Mouse (Mus musculus) activated CD4-positive, CD25-positive, alpha-beta regulatory T cell (primary cell): Measurements from ENCODE around the gene Cdk8. TPM values are rescaled to one million over a fixed set of nuclear protein-coding genes. Genes with fewer than 3 reads are reported as not detected.

Source experiments
- polyA plus RNA-seq, 2 experiments: library from polyadenylated mRNA; unstranded; fragments of 100-300 nt; shearing (Covaris generic); gene quantifications; one replicate each; pipeline ENCODE4 v1.2.1; 2017

Gene Cdk8
- polyA plus RNA-seq = 10 to 100 TPM; 13.1 to 18.2 TPM

GRCm38 (mm10) chr5:146230864-146231654 is at the start of gene Cdk8:
Gene Cdk8 (plus strand): TSS chr5:146231230.

GRCm38 (mm10) chr5:146185204-146185603 is 45.8 kb upstream of the Cdk8 start, which contains the start of gene 1700001J03Rik:
Gene 1700001J03Rik (minus strand): TSS chr5:146185304.

GRCm38 (mm10) chr5:146220879-146221714 is 9.9 kb upstream of the Cdk8 start, which contains the start of gene Rnf6:
Gene Rnf6 (minus strand): TSS chr5:146221555.

Other genes with a start within 250 kb of the Cdk8 start
- gene Cyp3a25, start 221.6 kb upstream of the Cdk8 start, polyA plus RNA-seq = not detected
- not detected for gene Cyp3a59, start 152.0 kb upstream of the Cdk8 start, polyA plus RNA-seq
- not detected for gene Gm5565, start 70.7 kb upstream of the Cdk8 start, polyA plus RNA-seq
- gene Gm6309, start 60.5 kb upstream of the Cdk8 start, polyA plus RNA-seq = not detected
- gene 1700001J03Rik, start 45.9 kb upstream of the Cdk8 start, polyA plus RNA-seq = not detected
- 10 to 100 TPM; 60.7 to 71.9 TPM for gene Rnf6, start 9.7 kb upstream of the Cdk8 start, polyA plus RNA-seq
- gene Wasf3, start 153.8 kb downstream of the Cdk8 start, polyA plus RNA-seq = not detected